Mouse (Mus musculus) limb, embryonic 14.5 days (tissue): ENCODE results near the gene Txndc8. TPM values are rescaled to one million over a fixed set of nuclear protein-coding genes. Genes with fewer than 3 reads are reported as not detected.
A peak's percentile ranks its signal among the peaks of the same experiment; 100 is the strongest.

ENCODE experiments used
- ATAC-seq: fragments of 200-750 bp; cut with Nextera tagmentation; 2 replicates; pipeline ENCODE4 v1.8.0; 2017; ENCODE audit warnings: low read depth, moderate number of reproducible peaks, moderate TSS enrichment; ENCODE audit not compliant: low FRiP score
- DNase-seq: peaks from one replicate; pipeline ENCODE4 v3.0.0-alpha.2; 2015; ENCODE audit warnings: low spot score
- H3K27ac ChIP-seq: fragments of 300-500 bp; sonication (generic); replicated peaks from 2 replicates; pipeline ENCODE4 v1.5.1; 2014; ENCODE audit warnings: low read depth, mild to moderate bottlenecking, low read length, moderate library complexity, mixed read lengths
- H3K27me3 ChIP-seq: fragments of 300-500 bp; sonication (generic); 2 replicates; pipeline ENCODE4 v1.6.1; 2014; ENCODE audit warnings: low read length, mixed read lengths; ENCODE audit not compliant: control insufficient read depth, insufficient read depth
- H3K36me3 ChIP-seq: fragments of 300-500 bp; sonication (generic); 2 replicates; pipeline ENCODE4 v1.6.1; 2014; ENCODE audit warnings: mild to moderate bottlenecking, low read length, moderate library complexity, mixed read lengths; ENCODE audit not compliant: control insufficient read depth, insufficient read depth
- H3K4me1 ChIP-seq: fragments of 300-500 bp; sonication (generic); 2 replicates; pipeline ENCODE4 v1.6.1; 2014; ENCODE audit warnings: antibody characterized with exemption, low read length, mixed read lengths; ENCODE audit not compliant: control insufficient read depth, insufficient read depth
- H3K4me2 ChIP-seq: fragments of 300-500 bp; sonication (generic); replicated peaks from 2 replicates; pipeline ENCODE4 v1.6.1; 2014; ENCODE audit warnings: low read depth, mild to moderate bottlenecking, low read length, moderate library complexity; ENCODE audit not compliant: severe bottlenecking
- H3K4me3 ChIP-seq: fragments of 300-500 bp; sonication (generic); replicated peaks from 2 replicates; pipeline ENCODE4 v1.5.1; 2014; ENCODE audit warnings: low read length
- H3K9ac ChIP-seq: fragments of 300-500 bp; sonication (generic); 2 replicates; pipeline ENCODE4 v1.6.1; 2014; ENCODE audit warnings: mild to moderate bottlenecking, low read depth, low read length, moderate library complexity; ENCODE audit not compliant: severe bottlenecking
- H3K9me3 ChIP-seq: fragments of 300-500 bp; sonication (generic); 2 replicates; pipeline ENCODE4 v1.6.1; 2016; ENCODE audit warnings: low read length; ENCODE audit not compliant: control insufficient read depth
- POLR2A ChIP-seq: fragments of 200-500 bp; IDR thresholded peaks from 2 replicates; pipeline ENCODE4 v1.8.0; 2012; ENCODE audit warnings: inconsistent platforms, mild to moderate bottlenecking, moderate library complexity, borderline replicate concordance; ENCODE audit not compliant: insufficient read depth, insufficient read length; ENCODE audit errors: extremely low read depth
- WGBS: fragments of 180-500 bp; shearing (Covaris S2); extraction: QIAGEN DNeasy Blood & Tissue Kit; methylation state at CpG from one replicate; pipeline ENCODE4 v1.1.7; 2014; 5-methylcytosine and 5-hydroxymethylcytosine counted together
- polyA plus RNA-seq, 2 experiments: library from polyadenylated mRNA; depleted of rRNA in 1 of 2; stranded (reverse) in 1 of 2; unstranded in 1 of 2; fragments of >200 nt; fragmentation: Nextera tagmentation in 1 of 2; extraction: Ambion mirVana in 1 of 2; gene quantifications; 2 replicates each; pipeline versions ENCODE4 v1.2.1 to v1.2.3; 2012 to 2014

Gene Txndc8
- polyA plus RNA-seq, 2 experiments, result not detected

- no peak overlapping the region for H3K27ac ChIP-seq
- no peak for TF ChIP-seq POLR2A
- no peak overlapping the region for H3K9ac ChIP-seq
- H3K36me3 ChIP-seq, result 0 out of 2 replicates have a peak, but pooled peaks cover 4% of the 10 kb centered on the region
- ATAC-seq, result no peak
- no peak overlapping the region for H3K4me3 ChIP-seq
- no peaks in the 10 kb centered on the region for H3K9me3 ChIP-seq
- DNase-seq, result no peak
- H3K27me3 ChIP-seq, result no peaks in the 10 kb centered on the region
- 91% methylated on average over 3 of the region's 3 CpGs for WGBS
- H3K4me2 ChIP-seq, result no peak overlapping the region
- H3K4me1 ChIP-seq, result no peaks in the 10 kb centered on the region
Observed at GRCm38 (mm10) chr4:58044356-58044755, 35.4 kb upstream of the Txndc8 start.

GRCm38 (mm10) chr4:58040093-58040492 is 31.2 kb upstream of the Txndc8 start:
- DNase-seq (no peak), ATAC-seq (no peak)
- no peak for TF ChIP-seq POLR2A
- Histone ChIP-seq H3K36me3 (no peaks in the 10 kb centered on the region), H3K27me3 (no peaks in the 10 kb centered on the region), H3K27ac (no peak overlapping the region), H3K9me3 (no peaks in the 10 kb centered on the region), H3K4me2 (no peak overlapping the region), H3K4me1 (no peaks in the 10 kb centered on the region), H3K4me3 (no peak overlapping the region), H3K9ac (no peak overlapping the region)
- WGBS, result 90% methylated on average over 2 of the region's 2 CpGs

GRCm38 (mm10) chr4:58037096-58037705 is 28.3 kb upstream of the Txndc8 start:
- Histone ChIP-seq H3K9ac (no peak overlapping the region), H3K4me1 (no peaks in the 10 kb centered on the region), H3K36me3 (no peaks in the 10 kb centered on the region), H3K4me2 (no peak overlapping the region), H3K27me3 (no peaks in the 10 kb centered on the region), H3K27ac (no peak overlapping the region), H3K9me3 (no peaks in the 10 kb centered on the region), H3K4me3 (no peak overlapping the region)
- WGBS, result 79% methylated on average over 6 of the region's 6 CpGs
- TF ChIP-seq POLR2A, result no peak
- ATAC-seq, result no peak
- DNase-seq, result no peak

- H3K27ac ChIP-seq, result no peak overlapping the region
- peak overlapping the region; percentile 34 for H3K4me2 ChIP-seq
- H3K27me3 ChIP-seq, result no peaks in the 10 kb centered on the region
- H3K4me3 ChIP-seq, result peak overlapping the region; percentile 18; the same call in 1 of the 2 replicates
- no peaks in the 10 kb centered on the region for H3K4me1 ChIP-seq
- H3K36me3 ChIP-seq, result no peaks in the 10 kb centered on the region
- 41% methylated on average over 13 of the region's 13 CpGs for WGBS
- DNase-seq (no peak), ATAC-seq (no peak)
- no peak overlapping the region for H3K9ac ChIP-seq
- TF ChIP-seq POLR2A, result no peak
- no peaks in the 10 kb centered on the region for H3K9me3 ChIP-seq
Observed at GRCm38 (mm10) chr4:58034663-58035062, 25.7 kb upstream of the Txndc8 start.

GRCm38 (mm10) chr4:58032714-58033113 is 23.8 kb upstream of the Txndc8 start:
- Histone ChIP-seq H3K27ac (no peak overlapping the region), H3K36me3 (no peaks in the 10 kb centered on the region), H3K9ac (no peak overlapping the region), H3K4me3 (no peak overlapping the region), H3K4me1 (no peaks in the 10 kb centered on the region), H3K4me2 (no peak overlapping the region), H3K27me3 (no peaks in the 10 kb centered on the region), H3K9me3 (no peaks in the 10 kb centered on the region)
- 82% methylated on average over 1 of the region's 1 CpGs for WGBS
- DNase-seq (no peak), ATAC-seq (no peak)
- TF ChIP-seq POLR2A, result no peak

GRCm38 (mm10) chr4:58003501-58003900 is 5.4 kb downstream of the Txndc8 start:
- no peak overlapping the region for H3K4me3 ChIP-seq
- no peak overlapping the region for H3K9ac ChIP-seq
- WGBS, result 56% methylated on average over 3 of the region's 3 CpGs
- no peak overlapping the region for H3K27ac ChIP-seq
- no peak overlapping the region for H3K4me2 ChIP-seq
- DNase-seq (no peak), ATAC-seq (no peak)
- H3K9me3 ChIP-seq, result no peaks in the 10 kb centered on the region
- H3K4me1 ChIP-seq, result no peaks in the 10 kb centered on the region
- no peaks in the 10 kb centered on the region for H3K36me3 ChIP-seq
- no peak for TF ChIP-seq POLR2A
- H3K27me3 ChIP-seq, result no peaks in the 10 kb centered on the region
